18 mouse cellular contexts compared by ENCODE assay signal in genomic region chr13:76178700-76179099, GRCm38 (mm10).
DNase-seq lines count a peak whose midpoint lies in the region; ATAC-seq and TF ChIP-seq lines count a peak whose summit lies in the region.
"Had no signal": no experiment of that assay in that cellular context is flagged by ENCODE, and none has a peak within 500 bp of the region (broad histone marks: within the 10 kb centered on the region; RNA-seq: fewer than 3 reads in every experiment).

No protein-coding gene starts in this region.

- 0 out of 2 replicates have a peak, but pooled peaks have one; percentile 20 for ATAC-seq in forebrain, embryonic 14.5 days
- no peak for ATAC-seq in forebrain, embryonic 11.5 days (replicated peaks; ENCODE audit: low FRiP score)
- peak; percentile 79 for ATAC-seq in forebrain, embryonic 16.5 days
- ATAC-seq: activated CD4-positive, CD25-positive, alpha-beta regulatory T cell, adult 4 months; lung, postnatal 0 days had no signal

- 84% methylated on average over 5 of the region's 5 CpGs for WGBS in forebrain, embryonic 14.5 days
- 90% methylated on average over 5 of the region's 5 CpGs for WGBS in forebrain, embryonic 11.5 days
- 72% methylated on average over 5 of the region's 5 CpGs for WGBS in forebrain, embryonic 16.5 days

- TF ChIP-seq POLR2A in brain, embryonic 14.5 days (IDR thresholded peaks at IDR 0.05; ENCODE audit: borderline replicate concordance, extremely low read depth, insufficient read depth, insufficient read length, poor library complexity, severe bottlenecking): no peak

- no peaks in the 10 kb centered on the region for H3K27me3 ChIP-seq in forebrain, embryonic 14.5 days (replicated peaks; ENCODE audit: control insufficient read depth, insufficient read depth, low read length)
- no peaks in the 10 kb centered on the region for H3K27me3 ChIP-seq in forebrain, embryonic 11.5 days (ENCODE audit: control insufficient read depth, insufficient read depth, low read length)
- H3K27me3 ChIP-seq in forebrain, embryonic 16.5 days (replicated peaks; ENCODE audit: control insufficient read depth, insufficient read depth, low read length): no peaks in the 10 kb centered on the region
- H3K27me3 ChIP-seq: limb, embryonic 15.5 days had no signal

- H3K9me3 ChIP-seq in forebrain, embryonic 14.5 days (replicated peaks; ENCODE audit: control insufficient read depth, low read length): peaks cover 3% of the 10 kb centered on the region; the same call in 1 of the 2 replicates
- H3K9me3 ChIP-seq in forebrain, embryonic 11.5 days (ENCODE audit: control insufficient read depth, low read length): no peaks in the 10 kb centered on the region
- 0 out of 2 replicates have a peak, but pooled peaks cover 4% of the 10 kb centered on the region for H3K9me3 ChIP-seq in forebrain, embryonic 16.5 days (ENCODE audit: control insufficient read depth, low read length)
- H3K9me3 ChIP-seq: G1E had no signal

- no peak overlapping the region for H3K4me3 ChIP-seq in forebrain, embryonic 14.5 days (ENCODE audit: low read depth, low read length)
- H3K4me3 ChIP-seq in forebrain, embryonic 11.5 days (ENCODE audit: low read depth, low read length): no peak overlapping the region
- no peak overlapping the region for H3K4me3 ChIP-seq in forebrain, embryonic 16.5 days (replicated peaks; ENCODE audit: low read length)
- H3K4me3 ChIP-seq: limb, embryonic 15.5 days had no signal

- H3K27ac ChIP-seq in forebrain, embryonic 14.5 days (ENCODE audit: low read depth, low read length): no peak overlapping the region
- no peak overlapping the region for H3K27ac ChIP-seq in forebrain, embryonic 11.5 days (ENCODE audit: low read depth, low read length)
- no peak overlapping the region for H3K27ac ChIP-seq in forebrain, embryonic 16.5 days (ENCODE audit: low read length)
- H3K27ac ChIP-seq: limb, embryonic 15.5 days had no signal

- no peak overlapping the region for H3K4me2 ChIP-seq in forebrain, embryonic 14.5 days (ENCODE audit: low read length)
- no peak overlapping the region for H3K4me2 ChIP-seq in forebrain, embryonic 11.5 days (ENCODE audit: low read depth, low read length, severe bottlenecking)
- no peak overlapping the region for H3K4me2 ChIP-seq in forebrain, embryonic 16.5 days (ENCODE audit: low read length)
- H3K4me2 ChIP-seq: heart, embryonic 11.5 days; limb, embryonic 15.5 days; midbrain, embryonic 11.5 days had no signal

- H3K4me1 ChIP-seq in forebrain, embryonic 14.5 days (ENCODE audit: control insufficient read depth, insufficient read depth, low read length): no peaks in the 10 kb centered on the region
- no peaks in the 10 kb centered on the region for H3K4me1 ChIP-seq in forebrain, embryonic 11.5 days (replicated peaks; ENCODE audit: control insufficient read depth, insufficient read depth, low read length)
- H3K4me1 ChIP-seq in forebrain, embryonic 16.5 days (replicated peaks; ENCODE audit: control insufficient read depth, insufficient read depth, low read length): no peaks in the 10 kb centered on the region
- H3K4me1 ChIP-seq: limb, embryonic 15.5 days had no signal

- no peak for DNase-seq in forebrain, embryonic 14.5 days (ENCODE audit: low spot score)
- no peak for DNase-seq in forebrain, embryonic 11.5 days (ENCODE audit: low spot score)
- peak; percentile 14 for DNase-seq in brain, embryonic 14.5 days (ENCODE audit: low read depth)
- DNase-seq in cerebellum, adult 8-10 months: peak; percentile 46
- DNase-seq in spleen, postnatal 4 days (ENCODE audit: low spot score in 2 of 2): no peak
- DNase-seq in embryo, embryonic 9.5 days (ENCODE audit: extremely low spot score): no peak
- DNase-seq: adrenal gland, postnatal 10 days; heart, postnatal 10 days; kidney, adult 8-10 months; kidney, postnatal 14 days; thymus, postnatal 14 days had no signal

- no peak overlapping the region for H3K9ac ChIP-seq in forebrain, embryonic 14.5 days (ENCODE audit: low read length)
- no peak overlapping the region for H3K9ac ChIP-seq in forebrain, embryonic 11.5 days (ENCODE audit: low read length)
- H3K9ac ChIP-seq in forebrain, embryonic 16.5 days (replicated peaks; ENCODE audit: low read depth, low read length): no peak overlapping the region
- H3K9ac ChIP-seq: limb, embryonic 15.5 days had no signal

- H3K36me3 ChIP-seq in forebrain, embryonic 14.5 days (ENCODE audit: control insufficient read depth, insufficient read depth, low read length): peaks cover 28% of the 10 kb centered on the region
- peaks cover 5% of the 10 kb centered on the region; the same call in 1 of the 2 replicates for H3K36me3 ChIP-seq in forebrain, embryonic 11.5 days (ENCODE audit: control insufficient read depth, insufficient read depth, low read length)
- peaks cover 19% of the 10 kb centered on the region for H3K36me3 ChIP-seq in forebrain, embryonic 16.5 days (ENCODE audit: control insufficient read depth, insufficient read depth)

- no peak for TF ChIP-seq CTCF in brain, embryonic 14.5 days (IDR thresholded peaks at IDR 0.05; ENCODE audit: borderline replicate concordance, extremely low read depth, insufficient read depth, insufficient read length)

Comparison
In these comparisons a context has a peak if more than half of its experiments do, and no peak if none do; other contexts are left out.
1. DNase-seq: peak in brain, embryonic 14.5 days (single experiment) and cerebellum, adult 8-10 months (single experiment); none in forebrain, embryonic 14.5 days (single experiment), forebrain, embryonic 11.5 days (single experiment), spleen, postnatal 4 days (0 of 2) and embryo, embryonic 9.5 days (single experiment).